Mouse (Mus musculus) liver, adult 2 months (tissue): ENCODE measurements around the gene Wipf2.

Experiments used
- CTCF ChIP-seq: fragments of 200-500 bp; IDR thresholded peaks from 2 replicates; pipeline ENCODE4 v1.5.1; 2011; ENCODE audit warnings: low read depth, low read length, control low read depth
- POLR2A ChIP-seq: fragments of 200-500 bp; IDR thresholded peaks from 2 replicates; pipeline ENCODE4 v1.6.1; 2011; ENCODE audit warnings: low read length, control low read depth; ENCODE audit not compliant: insufficient read depth; ENCODE audit errors: extremely low read depth

DNA sequence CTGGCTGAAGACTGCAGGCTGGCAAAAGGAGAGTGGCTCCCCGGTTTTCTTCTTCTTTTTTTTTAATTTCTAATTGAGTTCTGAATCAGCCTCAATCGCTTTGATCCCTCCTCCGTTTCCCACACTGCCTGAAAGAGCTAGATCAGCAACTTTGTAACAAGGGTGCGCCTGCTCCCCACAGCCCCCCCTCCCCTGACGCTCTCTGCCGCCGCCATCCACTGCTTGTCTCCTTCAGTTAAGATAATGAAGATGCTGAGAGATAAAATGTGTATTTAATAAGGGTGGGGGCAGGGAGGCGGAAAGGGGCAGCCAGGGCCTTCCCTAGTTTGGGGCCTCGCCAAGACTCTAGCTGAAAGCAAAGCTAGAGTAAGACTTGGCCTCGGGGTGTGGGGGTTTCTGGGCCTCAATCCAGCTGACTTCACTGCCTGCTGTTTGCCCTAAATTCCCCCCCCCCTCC is 61.9 kb downstream of the Wipf2 start:
- TF ChIP-seq POLR2A (no peak), CTCF (no peak)
